10 mouse cellular contexts compared by ENCODE assay signal in the genomic region with DNA sequence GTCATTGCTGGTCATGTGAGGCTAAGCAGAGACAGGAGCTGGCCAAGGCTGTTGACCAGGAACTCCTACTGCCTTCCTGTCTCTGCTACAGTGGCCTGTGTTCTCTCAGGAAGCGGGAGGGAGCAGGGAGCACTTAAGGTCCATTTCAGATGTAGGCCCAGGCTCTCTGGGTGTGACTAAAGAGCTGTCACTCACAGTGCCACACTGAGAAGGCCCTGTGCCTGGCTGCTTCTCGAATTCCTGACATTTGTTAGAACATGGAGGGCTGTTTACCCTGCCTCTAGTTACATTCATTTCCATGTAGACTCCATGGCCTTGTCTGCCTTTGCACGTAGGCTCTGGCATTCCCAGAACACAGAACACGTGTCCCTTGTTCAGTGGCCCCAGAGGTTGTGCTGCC.
DNase-seq lines count a peak whose midpoint lies in the region; ATAC-seq lines count a peak whose summit lies in the region.
"Had no signal": no experiment of that assay in that cellular context is flagged by ENCODE, and none has a peak within 500 bp of the region (broad histone marks: within the 10 kb centered on the region; RNA-seq: fewer than 3 reads in every experiment).

No protein-coding gene starts in this region.

- WGBS in forebrain, embryonic 10.5 days: 77% methylated on average over 4 of the region's 4 CpGs
- 78% methylated on average over 4 of the region's 4 CpGs for WGBS in forebrain, embryonic 16.5 days
- WGBS in embryonic facial prominence, embryonic 15.5 days: 32% methylated on average over 4 of the region's 4 CpGs
- 72% methylated on average over 4 of the region's 4 CpGs for WGBS in hindbrain, embryonic 14.5 days
- WGBS in lung, embryonic 16.5 days: 48% methylated on average over 4 of the region's 4 CpGs

- H3K27me3 ChIP-seq in forebrain, embryonic 10.5 days (ENCODE audit: poor library complexity, severe bottlenecking): no peaks in the 10 kb centered on the region
- H3K27me3 ChIP-seq in forebrain, embryonic 16.5 days (replicated peaks; ENCODE audit: control insufficient read depth, insufficient read depth, low read length): no peaks in the 10 kb centered on the region
- H3K27me3 ChIP-seq in embryonic facial prominence, embryonic 15.5 days: no peaks in the 10 kb centered on the region
- H3K27me3 ChIP-seq in hindbrain, embryonic 14.5 days (ENCODE audit: control insufficient read depth, insufficient read depth, low read length): no peaks in the 10 kb centered on the region
- no peaks in the 10 kb centered on the region for H3K27me3 ChIP-seq in lung, embryonic 16.5 days (ENCODE audit: control insufficient read depth, insufficient read depth, low read depth, low read length)

- H3K9ac ChIP-seq in forebrain, embryonic 16.5 days (replicated peaks; ENCODE audit: low read depth, low read length): no peak overlapping the region
- no peak overlapping the region for H3K9ac ChIP-seq in embryonic facial prominence, embryonic 15.5 days
- H3K9ac ChIP-seq in hindbrain, embryonic 14.5 days: no peak overlapping the region
- H3K9ac ChIP-seq in lung, embryonic 16.5 days (ENCODE audit: low read length): no peak overlapping the region

- H3K36me3 ChIP-seq in forebrain, embryonic 10.5 days (replicated peaks): peaks cover 14% of the 10 kb centered on the region
- no peaks in the 10 kb centered on the region for H3K36me3 ChIP-seq in forebrain, embryonic 16.5 days (ENCODE audit: control insufficient read depth, insufficient read depth)
- H3K36me3 ChIP-seq in embryonic facial prominence, embryonic 15.5 days: peaks cover 10% of the 10 kb centered on the region; the same call in 1 of the 2 replicates
- H3K36me3 ChIP-seq in hindbrain, embryonic 14.5 days (replicated peaks; ENCODE audit: control insufficient read depth, insufficient read depth): no peaks in the 10 kb centered on the region
- no peaks in the 10 kb centered on the region for H3K36me3 ChIP-seq in lung, embryonic 16.5 days (ENCODE audit: control insufficient read depth, insufficient read depth, low read length)

- H3K9me3 ChIP-seq in forebrain, embryonic 10.5 days: no peaks in the 10 kb centered on the region; the same call in 1 of the 2 replicates
- no peaks in the 10 kb centered on the region for H3K9me3 ChIP-seq in forebrain, embryonic 16.5 days (ENCODE audit: control insufficient read depth, low read length)
- no peaks in the 10 kb centered on the region for H3K9me3 ChIP-seq in embryonic facial prominence, embryonic 15.5 days (replicated peaks)
- H3K9me3 ChIP-seq in hindbrain, embryonic 14.5 days (ENCODE audit: control insufficient read depth, low read length): no peaks in the 10 kb centered on the region
- H3K9me3 ChIP-seq in lung, embryonic 16.5 days (ENCODE audit: control insufficient read depth, low read length): no peaks in the 10 kb centered on the region

- DNase-seq in forebrain, embryonic 10.5 days (ENCODE audit: extremely low spot score, low spot score): no peak
- DNase-seq in hindbrain, embryonic 14.5 days (ENCODE audit: low spot score): no peak
- DNase-seq in retina, postnatal 1 day: no peak
- DNase-seq in urinary bladder, postnatal 4 days (ENCODE audit: low spot score in 2 of 2): no peak
- DNase-seq in Muller cell, postnatal 12 days (ENCODE audit: inconsistent ontology term): no peak

- H3K4me1 ChIP-seq in forebrain, embryonic 10.5 days: peaks cover 58% of the 10 kb centered on the region
- H3K4me1 ChIP-seq in forebrain, embryonic 16.5 days (replicated peaks; ENCODE audit: control insufficient read depth, insufficient read depth, low read length): peaks cover 15% of the 10 kb centered on the region
- H3K4me1 ChIP-seq in embryonic facial prominence, embryonic 15.5 days: peaks cover 45% of the 10 kb centered on the region
- peaks cover 29% of the 10 kb centered on the region for H3K4me1 ChIP-seq in hindbrain, embryonic 14.5 days (replicated peaks; ENCODE audit: control insufficient read depth, insufficient read depth, low read length)
- H3K4me1 ChIP-seq in lung, embryonic 16.5 days (replicated peaks; ENCODE audit: control insufficient read depth, insufficient read depth, low read length): peaks cover 44% of the 10 kb centered on the region

- ATAC-seq in forebrain, embryonic 16.5 days: no peak
- ATAC-seq in embryonic facial prominence, embryonic 15.5 days (ENCODE audit: insufficient number of reproducible peaks, low FRiP score, low TSS enrichment, low read depth): 0 out of 2 replicates have a peak, but pooled peaks have one; percentile 11
- ATAC-seq in hindbrain, embryonic 14.5 days (ENCODE audit: low FRiP score): no peak
- ATAC-seq in lung, embryonic 16.5 days (ENCODE audit: low read depth): peak; percentile 29; the same call in 1 of the 2 replicates

- no peak overlapping the region for H3K4me2 ChIP-seq in forebrain, embryonic 16.5 days (ENCODE audit: low read length)
- no peak overlapping the region for H3K4me2 ChIP-seq in embryonic facial prominence, embryonic 15.5 days (replicated peaks)
- no peak overlapping the region for H3K4me2 ChIP-seq in hindbrain, embryonic 14.5 days (replicated peaks)
- no peak overlapping the region for H3K4me2 ChIP-seq in lung, embryonic 16.5 days (ENCODE audit: low read depth, low read length)

- peak overlapping the region; percentile 77 for H3K27ac ChIP-seq in forebrain, embryonic 10.5 days
- no peak overlapping the region for H3K27ac ChIP-seq in forebrain, embryonic 16.5 days (ENCODE audit: low read length)
- H3K27ac ChIP-seq in embryonic facial prominence, embryonic 15.5 days (replicated peaks): peak overlapping the region; percentile 73
- H3K27ac ChIP-seq in hindbrain, embryonic 14.5 days: peak overlapping the region; percentile 34; the same call in 1 of the 2 replicates
- peak overlapping the region; percentile 71 for H3K27ac ChIP-seq in lung, embryonic 16.5 days (ENCODE audit: low read length)
- H3K27ac ChIP-seq: left cerebral cortex, adult 2 months had no signal

- no peak overlapping the region for H3K4me3 ChIP-seq in forebrain, embryonic 10.5 days
- no peak overlapping the region for H3K4me3 ChIP-seq in forebrain, embryonic 16.5 days (replicated peaks; ENCODE audit: low read length)
- H3K4me3 ChIP-seq in embryonic facial prominence, embryonic 15.5 days (replicated peaks): no peak overlapping the region
- no peak overlapping the region for H3K4me3 ChIP-seq in hindbrain, embryonic 14.5 days (replicated peaks; ENCODE audit: low read length)
- no peak overlapping the region for H3K4me3 ChIP-seq in lung, embryonic 16.5 days (ENCODE audit: low read length)
- H3K4me3 ChIP-seq: erythroblast, embryonic 14.5 days; left cerebral cortex, adult 2 months had no signal

Comparison
In these comparisons a context has a peak if more than half of its experiments do, and no peak if none do; other contexts are left out.
1. ATAC-seq: peak in embryonic facial prominence, embryonic 15.5 days (single experiment) and lung, embryonic 16.5 days (single experiment); none in forebrain, embryonic 16.5 days (single experiment) and hindbrain, embryonic 14.5 days (single experiment).